Mouse (Mus musculus) heart, embryonic 14.5 days (tissue): Measurements from ENCODE around the gene Man2c1. TPM values are rescaled to one million over a fixed set of nuclear protein-coding genes. Genes with fewer than 3 reads are reported as not detected.
A peak's percentile ranks its signal among the peaks of the same experiment; 100 is the strongest.

ENCODE experiments used
- ATAC-seq: fragments of 200-750 bp; cut with Nextera tagmentation; 2 replicates; pipeline ENCODE4 v1.8.0; 2017; ENCODE audit warnings: low read depth, moderate TSS enrichment; ENCODE audit not compliant: insufficient number of reproducible peaks, insufficient read depth, low FRiP score
- H3K27ac ChIP-seq, 2 experiments: fragments of 200-500 bp in 1 of 2; fragments of 300-500 bp in 1 of 2; sonication (generic) in 1 of 2; replicated peaks in 1 of 2; 2 replicates each; pipeline ENCODE4 v1.5.1; 2012 to 2014; ENCODE audit warnings: low read depth in 2 of 2, low read length in 2 of 2, control low read depth in 1 of 2, mild to moderate bottlenecking in 1 of 2, mixed read lengths in 1 of 2; ENCODE audit not compliant: control insufficient read depth in 1 of 2, insufficient read depth in 1 of 2
- H3K27me3 ChIP-seq: fragments of 300-500 bp; sonication (generic); 2 replicates; pipeline ENCODE4 v1.6.1; 2014; ENCODE audit warnings: mild to moderate bottlenecking, low read length, control low read depth; ENCODE audit not compliant: control insufficient read depth, insufficient read depth
- H3K36me3 ChIP-seq: fragments of 300-500 bp; sonication (generic); 2 replicates; pipeline ENCODE4 v1.6.1; 2014; ENCODE audit warnings: mild to moderate bottlenecking, control low read depth, low read length, mixed read lengths; ENCODE audit not compliant: control insufficient read depth, insufficient read depth
- H3K4me1 ChIP-seq, 2 experiments: fragments of 200-500 bp in 1 of 2; fragments of 300-500 bp in 1 of 2; sonication (generic) in 1 of 2; 2 replicates each; pipeline ENCODE4 v1.6.1; 2012 to 2014; ENCODE audit warnings: low read length in 2 of 2, control low read depth in 1 of 2, mixed read lengths in 1 of 2; ENCODE audit not compliant: control insufficient read depth in 2 of 2, insufficient read depth in 2 of 2
- H3K4me2 ChIP-seq: fragments of 300-500 bp; sonication (generic); 2 replicates; pipeline ENCODE4 v1.6.1; 2014; ENCODE audit warnings: mild to moderate bottlenecking, low read length
- H3K4me3 ChIP-seq, 2 experiments: fragments of 200-500 bp in 1 of 2; fragments of 300-500 bp in 1 of 2; sonication (generic) in 1 of 2; 2 replicates each; pipeline ENCODE4 v1.5.1; 2012 to 2014; ENCODE audit warnings: low read length in 2 of 2, mild to moderate bottlenecking in 2 of 2, control low read depth in 1 of 2, low read depth in 1 of 2, moderate library complexity in 1 of 2; ENCODE audit not compliant: control insufficient read depth in 1 of 2, insufficient read depth in 1 of 2
- H3K9ac ChIP-seq: fragments of 300-500 bp; sonication (generic); 2 replicates; pipeline ENCODE4 v1.6.1; 2014; ENCODE audit warnings: mild to moderate bottlenecking, low read length
- H3K9me3 ChIP-seq: fragments of 300-500 bp; sonication (generic); 2 replicates; pipeline ENCODE4 v1.6.1; 2016; ENCODE audit warnings: low read length, control low read depth; ENCODE audit not compliant: control insufficient read depth
- WGBS: fragments of 180-500 bp; shearing (Covaris S2); extraction: QIAGEN DNeasy Blood & Tissue Kit; methylation state at CpG from one replicate; pipeline ENCODE4 v1.1.7; 2014; 5-methylcytosine and 5-hydroxymethylcytosine counted together
- polyA plus RNA-seq: library from polyadenylated mRNA; unstranded; fragments of >200 nt; fragmentation: Nextera tagmentation; extraction: Ambion mirVana; gene quantifications from 2 replicates; pipeline ENCODE4 v1.2.1, GENCODE M21; 2014

The Man2c1 gene
- 33.1 and 34.3 TPM in 2 replicates for polyA plus RNA-seq

GRCm38 (mm10) chr9:57130577-57131433 is at the start of gene Man2c1:
Man2c1 (plus strand) TSS chr9:57130690.
- H3K9me3 ChIP-seq, result no peaks in the 10 kb centered on the region
- H3K4me3 ChIP-seq, result peak within 1 kb of the TSS; percentile 77 to 83
- H3K36me3 ChIP-seq, result peaks cover 55% of the 10 kb centered on the region
- ATAC-seq, result peak; percentile 89
- H3K4me2 ChIP-seq, result peak within 1 kb of the TSS; percentile 91
- peak within 1 kb of the TSS; percentile 89 for H3K9ac ChIP-seq
- WGBS, result under 1% methylated on average over 58 of the region's 58 CpGs
- peak within 1 kb of the TSS; percentile 94 to 97 for H3K27ac ChIP-seq
- H3K4me1 ChIP-seq, result peaks cover 5 to 12% of the 10 kb centered on the region in 2 experiments
- no peaks in the 10 kb centered on the region for H3K27me3 ChIP-seq

GRCm38 (mm10) chr9:57082236-57082635 is 48.3 kb upstream of the Man2c1 start:
- no peak overlapping the region for H3K4me2 ChIP-seq
- H3K9ac ChIP-seq, result no peak overlapping the region
- peaks cover 31% of the 10 kb centered on the region for H3K36me3 ChIP-seq
- H3K4me3 ChIP-seq, result no peak overlapping the region
- no peaks in the 10 kb centered on the region for H3K27me3 ChIP-seq
- H3K27ac ChIP-seq, result no peak overlapping the region
- ATAC-seq, result no peak
- peaks cover 0 to 9% of the 10 kb centered on the region in 2 experiments; a peak in 2 of 4 replicates for H3K4me1 ChIP-seq
- H3K9me3 ChIP-seq, result no peaks in the 10 kb centered on the region
- WGBS, result 80% methylated on average over 3 of the region's 3 CpGs

DNA sequence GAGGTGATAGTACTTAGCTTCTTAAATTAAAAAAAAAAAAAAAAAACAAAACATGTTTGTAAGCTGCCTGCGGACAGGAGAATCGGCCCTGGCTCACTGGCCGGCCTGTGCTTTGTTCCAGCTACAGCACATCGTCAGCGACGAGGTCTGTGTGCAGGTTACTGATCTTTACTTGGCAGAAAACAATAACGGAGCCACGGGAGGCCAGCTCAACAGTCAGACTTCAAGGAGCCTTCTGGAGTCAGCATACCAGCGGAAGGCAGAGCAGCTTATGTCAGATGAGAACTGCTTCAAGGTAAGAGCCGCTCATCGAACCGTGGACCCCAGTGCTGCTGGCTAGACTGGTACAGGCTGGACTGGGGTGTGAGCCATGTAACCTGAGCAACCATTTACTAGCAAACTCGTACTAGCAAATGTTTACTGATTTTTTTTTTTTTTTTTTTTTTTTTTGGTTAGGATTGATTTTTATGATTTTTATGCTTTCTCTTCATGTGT is 13.2 kb upstream of the Man2c1 start:
- Histone ChIP-seq H3K9me3 (no peaks in the 10 kb centered on the region), H3K27ac (no peak overlapping the region), H3K4me1 (no peaks in the 10 kb centered on the region), H3K27me3 (no peaks in the 10 kb centered on the region), H3K4me3 (no peak overlapping the region), H3K4me2 (no peak overlapping the region), H3K36me3 (peaks cover 99% of the 10 kb centered on the region), H3K9ac (no peak overlapping the region)
- ATAC-seq, result no peak
- WGBS, result 96% methylated on average over 13 of the region's 13 CpGs

- ATAC-seq, result no peak
- no peak overlapping the region for H3K27ac ChIP-seq
- H3K4me1 ChIP-seq, result peaks cover 5 to 12% of the 10 kb centered on the region in 2 experiments
- H3K36me3 ChIP-seq, result peaks cover 55% of the 10 kb centered on the region
- H3K4me3 ChIP-seq, result peak overlapping the region in 1 of 2 experiments; percentile 83; a peak in 1 of 4 replicates
- H3K27me3 ChIP-seq, result no peaks in the 10 kb centered on the region
- no peaks in the 10 kb centered on the region for H3K9me3 ChIP-seq
- H3K4me2 ChIP-seq, result peak overlapping the region; percentile 91
- H3K9ac ChIP-seq, result peak overlapping the region; percentile 89; the same call in 1 of the 2 replicates
Observed at GRCm38 (mm10) chr9:57129641-57130040, 849 bp upstream of the Man2c1 start.

GRCm38 (mm10) chr9:57137246-57137645 is 6.8 kb downstream of the Man2c1 start:
- H3K4me3 ChIP-seq, result no peak overlapping the region
- H3K27ac ChIP-seq, result no peak overlapping the region
- H3K27me3 ChIP-seq, result no peaks in the 10 kb centered on the region
- H3K36me3 ChIP-seq, result peaks cover 87% of the 10 kb centered on the region
- no peaks in the 10 kb centered on the region for H3K9me3 ChIP-seq
- H3K4me2 ChIP-seq, result no peak overlapping the region
- 84% methylated on average over 6 of the region's 6 CpGs for WGBS
- H3K9ac ChIP-seq, result no peak overlapping the region
- peaks cover 0 to 4% of the 10 kb centered on the region in 2 experiments; a peak in 1 of 4 replicates for H3K4me1 ChIP-seq
- no peak for ATAC-seq

DNA sequence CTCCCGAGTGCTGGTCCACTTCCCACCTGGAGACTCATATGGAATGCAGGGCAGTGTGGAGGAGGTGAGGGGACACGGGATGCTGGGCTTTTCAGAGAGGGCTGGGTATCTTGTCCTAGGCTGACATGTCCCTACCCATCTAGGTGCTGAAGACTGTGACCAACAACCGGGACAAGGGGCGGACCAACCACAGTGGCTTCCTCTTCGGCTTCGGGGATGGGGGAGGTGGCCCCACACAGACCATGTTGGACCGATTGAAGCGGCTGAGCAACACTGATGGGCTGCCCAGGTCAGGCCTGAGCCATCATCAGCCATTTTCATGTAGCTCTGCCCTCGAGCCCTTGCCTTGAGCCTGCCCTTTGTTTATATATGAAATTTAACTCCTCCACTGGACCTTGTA is 7.3 kb downstream of the Man2c1 start:
- Histone ChIP-seq H3K27me3 (no peaks in the 10 kb centered on the region), H3K4me3 (no peak overlapping the region), H3K9me3 (no peaks in the 10 kb centered on the region), H3K27ac (no peak overlapping the region), H3K4me2 (no peak overlapping the region), H3K36me3 (peaks cover 92% of the 10 kb centered on the region), H3K9ac (no peak overlapping the region), H3K4me1 (peaks cover 0 to 7% of the 10 kb centered on the region in 2 experiments; a peak in 1 of 4 replicates)
- WGBS, result 87% methylated on average over 9 of the region's 9 CpGs
- no peak for ATAC-seq

DNA sequence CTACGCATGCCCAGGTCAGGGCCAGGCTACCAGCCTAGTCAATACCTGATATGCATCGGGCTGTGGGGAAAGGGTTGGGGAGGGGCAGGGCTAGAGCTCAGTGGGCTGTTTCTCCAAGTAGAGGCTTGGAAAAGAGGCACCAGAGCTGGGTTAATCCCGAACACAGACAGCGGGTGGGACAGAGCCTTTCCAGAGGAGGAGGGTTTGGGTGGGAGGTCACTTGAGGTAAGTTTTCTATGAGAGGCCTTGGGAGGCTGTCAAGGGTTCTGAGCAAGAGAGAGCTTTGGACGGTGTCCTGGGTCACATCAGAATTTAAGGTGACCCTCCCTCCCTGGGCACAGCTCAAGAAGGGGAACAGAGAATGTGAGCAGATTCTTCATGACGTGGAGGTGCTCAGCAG is 8.0 kb downstream of the Man2c1 start:
- Histone ChIP-seq H3K9me3 (no peaks in the 10 kb centered on the region), H3K27me3 (no peaks in the 10 kb centered on the region), H3K36me3 (peaks cover 96% of the 10 kb centered on the region), H3K9ac (no peak overlapping the region), H3K27ac (no peak overlapping the region), H3K4me1 (peaks cover 0 to 7% of the 10 kb centered on the region in 2 experiments; a peak in 1 of 4 replicates), H3K4me2 (no peak overlapping the region), H3K4me3 (no peak overlapping the region)
- ATAC-seq, result no peak
- 85% methylated on average over 6 of the region's 6 CpGs for WGBS
